Mouse (Mus musculus) cerebellum, postnatal 25 days (tissue): Measurements from ENCODE around the gene Ncapd3.

Source experiments
- DNase-seq, 2 experiments: peaks; one replicate each; pipeline ENCODE4 v3.0.0; 2021; ENCODE audit warnings: mixed read lengths in 2 of 2

Gene Ncapd3

GRCm38 (mm10) chr9:27049492-27049891 is 19.5 kb downstream of the Ncapd3 start:
- no peak for DNase-seq

- DNase-seq, result no peak
These were observed 28.4 kb downstream of the Ncapd3 start for GRCm38 (mm10) chr9:27058341-27058740.

- DNase-seq, result no peak
These were observed 40.9 kb downstream of the Ncapd3 start for GRCm38 (mm10) chr9:27070895-27071294.

- DNase-seq, result no peak
These were observed 44.7 kb downstream of the Ncapd3 start for GRCm38 (mm10) chr9:27074677-27075076.

GRCm38 (mm10) chr9:27075812-27076211 is 45.8 kb downstream of the Ncapd3 start:
- no peak for DNase-seq

GRCm38 (mm10) chr9:27086256-27086655 is 56.3 kb downstream of the Ncapd3 start:
- DNase-seq, result no peak

- DNase-seq, result no peak
These were observed 57.4 kb downstream of the Ncapd3 start for GRCm38 (mm10) chr9:27087402-27087801.

- DNase-seq, result no peak
These were observed 60.2 kb downstream of the Ncapd3 start for GRCm38 (mm10) chr9:27090134-27090533.

- peak; percentile 32 to 37 for DNase-seq
These were observed 61.1 kb downstream of the Ncapd3 start for GRCm38 (mm10) chr9:27090801-27091775.

- no peak for DNase-seq
These were observed 62.9 kb downstream of the Ncapd3 start for GRCm38 (mm10) chr9:27092916-27093315.

GRCm38 (mm10) chr9:27098092-27098491 is 68.1 kb downstream of the Ncapd3 start:
- no peak for DNase-seq

GRCm38 (mm10) chr9:27098557-27098956 is 68.6 kb downstream of the Ncapd3 start:
- no peak for DNase-seq

GRCm38 (mm10) chr9:27099474-27099873 is 69.5 kb downstream of the Ncapd3 start:
- no peak for DNase-seq

GRCm38 (mm10) chr9:27101466-27101865 is 71.5 kb downstream of the Ncapd3 start:
- no peak for DNase-seq

- DNase-seq, result peak; percentile 56 to 70
These were observed 76.1 kb downstream of the Ncapd3 start for GRCm38 (mm10) chr9:27106081-27106480.

GRCm38 (mm10) chr9:27108451-27108850 is 78.5 kb downstream of the Ncapd3 start:
- DNase-seq, result no peak

- DNase-seq, result peak; percentile 25 to 27
These were observed 79.8 kb downstream of the Ncapd3 start for GRCm38 (mm10) chr9:27109533-27110514.

- no peak for DNase-seq
These were observed 80.7 kb downstream of the Ncapd3 start for GRCm38 (mm10) chr9:27110681-27111080.

- no peak for DNase-seq
These were observed 81.8 kb downstream of the Ncapd3 start for GRCm38 (mm10) chr9:27111756-27112155.

GRCm38 (mm10) chr9:27121254-27121653 is 91.3 kb downstream of the Ncapd3 start:
- no peak for DNase-seq

- no peak for DNase-seq
These were observed 92.1 kb downstream of the Ncapd3 start for GRCm38 (mm10) chr9:27122076-27122475.

GRCm38 (mm10) chr9:27122963-27123362 is 93.0 kb downstream of the Ncapd3 start:
- no peak for DNase-seq

- no peak for DNase-seq
These were observed 94.0 kb downstream of the Ncapd3 start for GRCm38 (mm10) chr9:27123947-27124346.
